Mouse (Mus musculus) kidney, postnatal 14 days (tissue): ENCODE measurements at regions not wholly inside any gene's neighbourhood (a gene's known extent, or its start where the extent isn't known, plus 50 kb on each side); places are given as distances from the start of the nearest gene placed in this dataset.
A peak's percentile ranks its signal among the peaks of the same experiment; 100 is the strongest.

Experiments used
- DNase-seq: peaks from one replicate; pipeline ENCODE4 v3.0.0; 2022; ENCODE audit warnings: mixed read lengths

DNA sequence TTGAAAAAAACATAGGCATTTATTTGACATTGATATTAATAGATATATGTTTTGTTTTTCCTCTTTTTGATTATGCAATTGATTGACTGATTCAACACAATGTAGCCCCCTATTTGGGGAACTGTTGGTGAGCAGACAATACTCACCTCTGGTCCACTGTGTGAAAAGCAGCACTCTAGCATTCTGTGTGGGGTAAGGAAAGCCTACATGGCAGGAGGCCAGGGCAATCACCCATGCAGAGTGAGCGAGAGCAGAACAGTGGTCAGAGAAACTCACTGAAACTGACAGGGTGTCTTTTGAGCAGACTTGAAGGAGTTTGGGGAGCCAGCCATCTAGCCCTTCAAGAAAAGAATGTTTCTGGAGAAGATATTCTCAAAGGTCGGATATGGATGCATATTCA is 73.2 kb upstream of the Azi2 start:
- peak; percentile 53 for DNase-seq

- peak; percentile 38 for DNase-seq
Observed at GRCm38 (mm10) chr9:117966326-117966989, 73.8 kb upstream of the Azi2 start.

DNA sequence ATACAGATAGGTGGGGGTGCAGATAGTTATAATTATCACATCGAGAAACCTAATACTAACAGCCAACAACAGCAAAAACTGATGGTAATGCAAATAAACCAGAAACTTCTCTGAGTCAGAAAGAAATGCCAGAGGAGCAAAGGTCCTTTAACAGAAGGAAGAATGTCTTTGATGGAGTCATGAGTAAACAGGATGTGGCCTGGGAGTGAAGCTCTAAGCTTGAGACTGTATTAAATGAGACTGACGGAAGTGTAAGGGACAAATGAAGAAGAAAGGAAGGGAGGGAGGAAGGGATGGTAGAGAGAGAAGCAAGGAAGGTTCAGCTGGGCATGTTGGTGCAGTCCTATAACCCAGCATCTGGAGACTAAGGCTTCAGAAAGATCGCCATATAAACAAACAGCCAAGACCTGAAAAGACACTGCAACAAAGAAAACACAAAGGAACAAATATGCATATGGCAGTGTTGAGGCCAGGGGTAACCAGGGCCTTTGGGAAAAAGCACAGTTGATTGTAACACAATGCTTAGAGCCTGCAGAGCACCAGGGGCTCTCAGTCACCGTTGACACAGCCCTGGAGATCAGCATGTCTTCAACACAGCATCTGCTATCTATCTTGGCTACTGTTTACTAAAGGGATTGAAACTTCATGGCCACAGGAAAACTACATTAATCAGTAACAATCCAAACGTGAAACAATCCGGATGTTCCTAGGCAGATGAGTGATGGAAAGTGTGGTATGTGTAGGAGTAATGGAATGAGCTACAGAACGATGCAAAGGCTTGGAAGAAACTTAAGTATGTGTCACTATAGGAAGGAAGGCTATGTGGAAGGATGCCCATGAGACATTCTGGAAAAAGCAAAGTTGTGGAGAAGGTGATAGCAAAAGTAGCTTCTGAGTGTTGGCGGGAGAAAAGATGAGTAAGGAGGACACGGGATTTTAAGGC is 77.9 kb upstream of the Azi2 start:
- DNase-seq, result no peak

DNA sequence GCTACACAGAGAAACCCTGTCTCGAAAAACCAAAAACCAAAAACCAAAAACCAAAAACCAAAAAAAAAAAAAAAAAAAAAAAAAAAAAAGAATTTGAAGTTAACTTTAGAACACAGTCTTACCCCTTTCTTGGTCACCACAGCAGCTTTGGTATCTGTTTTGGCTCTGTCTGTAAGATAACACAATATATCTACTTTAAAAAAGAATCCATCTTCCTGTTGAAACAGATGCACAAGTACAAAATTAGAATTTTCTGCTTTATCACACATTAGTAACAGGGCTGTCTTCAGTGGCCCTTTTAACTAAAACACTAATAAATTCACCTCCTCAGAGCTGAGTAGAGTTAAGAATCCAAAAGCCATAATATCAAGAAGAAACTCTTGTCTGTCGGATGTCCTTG is 80.5 kb upstream of the Azi2 start:
- DNase-seq, result no peak

GRCm38 (mm10) chr9:117957195-117957594 is 83.1 kb upstream of the Azi2 start:
- DNase-seq, result no peak

GRCm38 (mm10) chr9:117956691-117957090 is 83.6 kb upstream of the Azi2 start:
- DNase-seq, result peak; percentile 42

DNA sequence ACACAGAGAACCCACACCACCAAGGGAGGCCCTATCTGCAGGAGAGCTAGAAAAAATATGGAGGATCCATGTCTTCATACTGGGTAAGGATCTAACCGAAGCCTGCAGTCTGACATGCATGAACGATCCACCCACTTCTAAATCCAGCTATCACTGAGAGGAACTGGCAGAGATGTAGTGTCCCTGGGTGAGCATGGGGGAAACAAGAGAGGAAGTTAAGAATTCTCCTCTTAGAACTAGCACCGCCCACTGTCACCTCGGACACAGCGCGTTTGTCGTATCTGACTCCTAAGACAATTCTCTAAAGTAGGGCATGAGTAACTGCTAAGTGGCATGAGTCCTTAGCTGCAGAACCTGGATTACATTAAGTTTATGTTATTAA is 112.8 kb upstream of the Azi2 start:
- no peak for DNase-seq

DNA sequence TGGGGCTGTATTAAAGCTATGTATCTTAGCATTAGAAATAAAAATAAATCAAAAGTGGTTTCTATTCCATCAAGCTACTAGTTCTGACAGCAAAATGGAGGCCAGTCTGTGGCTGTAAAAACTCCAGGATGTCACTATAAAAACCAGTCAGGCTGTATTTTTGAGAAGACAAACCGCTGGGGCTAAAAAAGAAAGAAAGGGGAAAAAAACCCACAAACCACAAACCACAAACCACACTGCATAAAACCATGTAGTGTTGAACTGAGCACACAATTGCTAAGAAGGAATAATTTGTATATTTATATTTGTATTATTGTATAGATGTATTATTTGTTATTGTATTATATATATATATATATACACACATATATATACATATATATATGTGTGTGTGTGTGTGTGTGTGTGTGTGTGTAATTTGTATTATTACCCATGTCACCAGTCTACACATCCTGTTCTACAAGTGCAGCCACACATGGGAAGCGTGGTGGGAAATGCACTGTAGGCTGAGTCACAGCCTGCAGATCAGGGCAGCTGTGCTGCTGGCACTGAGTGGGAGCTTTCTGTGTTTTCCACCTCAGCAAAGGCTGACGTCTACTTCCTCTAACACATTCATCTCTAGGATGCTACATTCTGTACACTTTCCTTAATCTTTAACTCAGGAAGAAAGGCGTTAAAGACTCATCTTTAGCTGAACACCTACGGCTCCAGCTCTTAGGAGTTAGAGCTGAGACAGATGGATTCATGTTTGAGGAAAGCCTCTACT is 113.4 kb upstream of the Azi2 start:
- no peak for DNase-seq

DNA sequence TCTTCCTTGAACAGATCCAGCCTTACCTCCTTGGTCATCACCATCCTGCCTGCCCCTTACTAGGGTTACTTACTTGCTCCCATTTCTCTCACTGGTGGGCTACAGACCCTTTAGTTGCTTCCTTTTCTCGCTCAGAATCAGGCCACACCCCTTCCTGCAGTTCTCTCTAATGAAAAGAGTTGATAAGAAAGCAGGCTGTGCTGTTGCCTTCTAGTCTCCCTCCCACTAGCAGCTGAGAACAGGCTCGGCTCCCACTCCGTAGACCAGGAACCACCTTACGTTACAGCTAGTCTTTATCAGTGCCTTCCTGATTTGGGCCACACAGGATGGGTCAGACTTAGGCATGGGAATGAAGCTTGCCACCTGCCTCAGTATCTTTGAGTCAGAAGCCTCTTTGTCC is 117.3 kb upstream of the Azi2 start:
- no peak for DNase-seq

DNA sequence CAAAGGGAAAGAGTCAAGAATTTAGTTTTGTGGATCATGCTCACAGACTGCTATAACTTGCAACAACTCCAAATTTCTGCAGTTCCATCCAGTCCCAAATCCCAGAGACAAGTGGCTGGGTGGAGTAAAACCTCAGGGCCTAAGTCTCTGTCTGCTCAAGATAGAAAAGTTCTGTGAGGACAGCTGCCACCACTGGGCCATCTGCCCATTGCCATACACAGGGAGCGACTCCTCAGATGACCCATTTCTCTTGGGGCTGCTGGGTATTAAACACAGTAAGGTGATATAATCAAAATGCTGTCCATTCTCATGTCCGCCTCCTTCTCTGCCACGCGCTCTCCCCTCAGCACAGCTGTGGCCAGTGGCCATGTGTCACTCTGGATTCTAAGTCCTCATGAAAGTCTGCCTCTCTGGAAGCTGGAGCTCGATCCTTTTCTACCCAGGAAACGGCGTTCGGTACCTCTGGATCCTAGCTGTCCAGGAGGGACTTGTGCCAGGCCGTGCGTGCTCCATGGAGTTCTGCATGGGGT is 132.3 kb upstream of the Azi2 start:
- no peak for DNase-seq

DNA sequence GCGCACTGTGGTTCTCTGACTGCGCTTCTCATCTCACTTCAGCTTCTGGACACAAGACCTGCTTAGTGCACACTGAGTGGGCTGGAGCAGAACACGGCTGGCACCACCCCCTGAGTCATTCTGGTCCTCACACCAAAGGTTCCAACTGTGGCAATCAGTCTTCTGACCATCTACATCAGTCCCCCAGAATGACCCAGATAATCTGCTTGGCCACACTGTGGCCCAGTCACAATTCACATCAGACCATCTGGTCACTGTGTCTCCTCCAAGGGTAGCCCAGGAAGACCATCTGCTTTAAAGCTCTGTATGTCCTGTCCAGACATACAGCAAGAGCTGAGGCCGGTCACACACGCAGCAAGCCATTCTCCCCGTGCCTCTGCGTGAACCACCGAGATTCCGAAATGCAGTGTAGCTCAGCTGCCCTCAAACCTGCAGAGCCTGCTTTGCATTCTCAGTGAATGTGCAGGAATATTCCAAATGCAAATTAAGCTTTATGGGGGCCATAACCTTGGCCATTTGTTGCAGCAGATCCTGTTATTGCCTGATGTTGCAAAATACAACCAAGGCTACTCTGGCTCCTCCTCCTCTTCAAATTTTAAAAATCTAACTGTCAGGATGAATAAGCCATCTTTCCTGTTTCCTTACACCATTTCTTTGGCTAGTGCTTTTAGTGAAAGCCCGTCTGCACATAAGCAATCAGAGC is 135.1 kb upstream of the Azi2 start:
- peak; percentile 25 for DNase-seq

DNA sequence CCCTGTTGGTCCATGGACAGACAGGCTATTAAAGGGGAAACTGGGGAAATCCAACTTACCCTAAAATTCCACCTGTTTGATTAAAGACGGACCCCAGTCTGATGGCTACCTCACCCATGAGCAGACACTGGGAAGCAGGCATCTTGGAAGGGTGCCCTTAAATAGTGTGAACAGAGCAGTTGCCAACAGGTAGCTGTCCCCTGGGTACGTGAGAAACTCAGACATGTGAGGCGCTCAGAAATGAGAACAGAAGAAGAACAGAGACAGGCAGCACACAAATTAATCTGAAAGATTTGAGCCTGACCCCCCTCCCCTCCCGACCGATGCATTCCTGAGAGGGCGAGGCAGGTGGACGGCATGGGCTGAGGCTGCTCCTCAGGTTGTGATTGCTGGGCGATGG is 135.7 kb upstream of the Azi2 start:
- DNase-seq, result no peak

DNA sequence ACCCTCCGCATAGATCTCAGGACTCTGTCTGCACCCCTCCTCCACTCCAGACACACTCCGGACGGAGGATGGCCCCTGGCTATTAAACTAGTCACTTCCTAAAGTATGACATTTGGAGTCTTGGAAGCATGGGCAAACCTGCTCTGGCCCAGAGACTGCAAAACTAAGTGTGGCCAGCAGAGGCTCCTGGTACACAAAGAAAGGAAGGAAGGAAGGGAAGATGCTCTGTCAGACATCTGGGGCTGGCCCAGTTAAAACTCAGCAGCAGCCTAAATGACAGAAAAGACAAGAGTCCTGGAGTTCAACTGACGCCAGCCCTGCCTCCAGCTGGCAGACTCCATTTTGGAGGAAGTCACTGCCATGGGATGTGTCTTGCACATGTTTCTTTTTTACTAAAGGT is 137.3 kb upstream of the Azi2 start:
- DNase-seq, result peak; percentile 51

DNA sequence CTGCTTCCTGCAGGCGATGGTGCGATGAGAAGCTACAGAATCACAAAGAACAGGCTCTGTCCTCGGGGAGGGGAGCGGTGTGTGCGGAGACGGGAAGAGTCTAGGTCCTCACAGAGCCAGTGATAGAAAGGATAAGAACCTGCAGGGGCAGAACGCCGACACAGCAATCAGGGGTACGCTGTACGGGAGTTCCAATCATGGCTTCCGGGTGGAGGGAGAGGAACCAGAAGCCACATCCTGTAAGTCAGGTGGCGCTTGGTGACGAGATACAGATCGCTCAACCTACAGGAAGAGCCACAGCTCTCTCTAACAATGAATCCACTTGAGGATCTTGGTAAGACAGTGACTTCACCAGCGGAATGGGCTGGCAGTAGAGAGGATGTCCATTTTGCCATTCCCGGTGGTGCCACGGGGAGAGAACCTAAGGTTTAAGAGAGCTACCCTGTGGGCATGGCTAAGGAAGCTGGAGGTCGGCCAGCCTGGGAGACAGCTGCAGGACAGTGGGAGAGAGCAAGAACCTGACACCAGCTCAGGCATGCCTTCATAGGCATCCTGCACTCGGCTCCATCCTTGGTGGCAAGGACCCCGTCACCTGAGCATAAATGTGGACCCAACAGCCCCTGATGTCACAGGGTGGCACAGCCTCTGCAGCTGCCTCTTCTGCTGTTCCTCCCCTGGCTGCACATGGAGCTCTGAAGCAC is 137.9 kb upstream of the Azi2 start:
- DNase-seq, result no peak

- DNase-seq, result no peak
Observed at GRCm38 (mm10) chr9:117900631-117901030, 139.7 kb upstream of the Azi2 start.

GRCm38 (mm10) chr9:117896517-117896916 is 143.8 kb upstream of the Azi2 start:
- no peak for DNase-seq

DNA sequence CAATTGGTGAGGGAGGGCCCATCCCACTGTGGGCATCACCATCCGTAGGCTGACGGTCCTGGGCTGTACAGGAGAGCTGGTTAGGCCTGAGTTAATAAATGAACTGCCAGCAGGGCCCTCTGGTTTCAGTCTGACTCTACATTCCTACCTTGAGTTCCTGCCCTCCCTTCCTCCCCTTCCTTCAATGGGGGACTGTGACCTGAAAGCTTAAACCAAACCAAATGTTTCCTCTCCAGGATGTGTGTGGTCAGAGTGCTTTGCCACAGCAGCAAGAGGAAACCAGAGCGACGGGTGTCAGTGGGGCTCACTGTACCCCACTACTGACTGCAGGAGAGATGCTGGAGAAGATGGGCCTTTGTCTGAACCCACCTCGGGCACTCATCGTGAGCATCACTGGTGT is 147.7 kb upstream of the Azi2 start:
- DNase-seq, result no peak

GRCm38 (mm10) chr9:117873172-117873571 is 167.1 kb upstream of the Azi2 start:
- no peak for DNase-seq

GRCm38 (mm10) chr9:117872387-117873081 is 167.8 kb upstream of the Azi2 start:
- DNase-seq, result peak; percentile 33

- no peak for DNase-seq
Observed at GRCm38 (mm10) chr9:117872021-117872386, 168.3 kb upstream of the Azi2 start.

- no peak for DNase-seq
Observed at GRCm38 (mm10) chr9:117870616-117871015, 169.7 kb upstream of the Azi2 start.
